Mouse (Mus musculus) G1E (cell line): ENCODE results near the gene Olfr1416.

Experiments
- CTCF ChIP-seq: IDR thresholded peaks from 2 replicates; pipeline ENCODE4 v1.5.1; 2012; ENCODE audit warnings: low read depth, low read length, inconsistent platforms, mixed read lengths
- GATA1 ChIP-seq: IDR thresholded peaks from 2 replicates; pipeline ENCODE4 v1.6.1; 2012; ENCODE audit warnings: borderline replicate concordance, low read length, inconsistent platforms, mixed read lengths
- TAL1 ChIP-seq: conservative IDR thresholded peaks from 2 replicates; pipeline ENCODE4 v1.6.1; 2012; ENCODE audit warnings: low read depth, low read length, inconsistent platforms, mixed read lengths

DNA sequence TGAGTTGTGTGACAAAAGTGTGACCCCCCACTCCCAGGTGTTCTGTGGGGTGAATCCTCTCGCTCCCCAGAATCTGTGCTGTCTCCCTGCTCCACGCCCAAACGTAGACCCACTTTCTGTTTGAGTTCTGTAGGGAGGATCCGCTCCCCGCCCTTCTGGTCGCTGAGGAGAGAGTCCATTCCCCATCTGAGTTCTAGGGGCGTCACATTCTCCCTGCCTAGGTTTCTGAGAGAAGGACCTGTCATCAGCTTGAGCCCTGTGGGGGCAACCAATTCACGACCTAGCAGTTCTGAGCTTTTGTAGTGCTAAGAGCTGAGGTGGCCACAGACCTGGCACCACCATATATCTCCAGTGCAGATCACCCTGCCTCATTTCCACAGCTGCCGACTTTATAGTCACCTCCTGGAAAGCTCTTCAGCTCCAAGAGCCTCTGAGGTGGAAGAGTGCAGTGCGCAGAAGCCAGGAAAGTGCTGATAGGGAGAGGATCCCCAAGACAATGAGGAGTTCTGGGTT is 10.8 kb downstream of the Olfr1416 start:
- TF ChIP-seq CTCF (no peak), GATA1 (no peak), TAL1 (no peak)
